Mouse (Mus musculus): ENCODE results near the gene Rad50. TPM values are rescaled to one million over a fixed set of nuclear protein-coding genes. Genes with fewer than 3 reads are reported as not detected.

Gene Rad50
- polyA plus RNA-seq, 1 experiment from 2014 or later: 15.6 TPM

DNA sequence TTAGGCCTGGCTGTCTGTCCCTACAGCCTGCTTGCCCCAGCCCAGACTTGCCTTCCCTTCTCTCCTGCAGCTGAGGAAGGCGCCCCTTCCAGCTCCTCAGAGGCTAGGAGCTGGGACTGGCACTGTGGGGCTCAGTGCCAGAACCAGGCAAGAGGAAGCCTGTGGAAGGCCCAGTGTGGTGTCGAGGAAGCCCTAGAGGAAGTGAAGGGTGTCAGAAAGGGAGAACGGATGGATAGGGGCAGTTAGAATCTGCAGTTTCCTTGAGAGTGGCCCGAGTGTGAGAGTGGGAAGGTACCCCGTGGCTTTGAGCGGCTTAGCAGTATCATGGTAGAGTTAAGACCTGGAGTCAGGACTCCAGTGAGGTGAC, 84.7 kb downstream of the Rad50 start:
- H3K4me2 ChIP-seq (replicated peaks; ENCODE audit: low read depth): no peak overlapping the region
- no peaks in the 10 kb centered on the region; the same call in 1 of the 2 replicates for H3K36me3 ChIP-seq (ENCODE audit: control insufficient read depth, insufficient read depth)
- WGBS: 72% methylated on average over 6 of the region's 6 CpGs
- H3K4me3 ChIP-seq (ENCODE audit: low read depth, low read length): no peak overlapping the region
- H3K27ac ChIP-seq (ENCODE audit: low read depth, low read length): no peak overlapping the region
- no peaks in the 10 kb centered on the region for H3K27me3 ChIP-seq (replicated peaks; ENCODE audit: control insufficient read depth, insufficient read depth, low read length)
- no peak overlapping the region for H3K9ac ChIP-seq (ENCODE audit: low read depth, low read length)
- no peaks in the 10 kb centered on the region for H3K4me1 ChIP-seq (replicated peaks; ENCODE audit: control insufficient read depth, insufficient read depth, low read length)
- no peak for ATAC-seq
- H3K9me3 ChIP-seq (ENCODE audit: control insufficient read depth): no peaks in the 10 kb centered on the region
- no peak for TF ChIP-seq CTCF (IDR thresholded peaks at IDR 0.05; ENCODE audit: low read depth)

GRCm38 (mm10) chr11:53621582-53622439, 85.3 kb downstream of the Rad50 start:
- H3K4me1 ChIP-seq (replicated peaks; ENCODE audit: control insufficient read depth, insufficient read depth, low read length): no peaks in the 10 kb centered on the region
- H3K9ac ChIP-seq (ENCODE audit: low read depth, low read length): no peak overlapping the region
- H3K27me3 ChIP-seq (replicated peaks; ENCODE audit: control insufficient read depth, insufficient read depth, low read length): no peaks in the 10 kb centered on the region
- no peaks in the 10 kb centered on the region for H3K9me3 ChIP-seq (ENCODE audit: control insufficient read depth)
- H3K4me3 ChIP-seq (ENCODE audit: low read depth, low read length): no peak overlapping the region
- no peak overlapping the region for H3K4me2 ChIP-seq (replicated peaks; ENCODE audit: low read depth)
- no peak for ATAC-seq
- H3K27ac ChIP-seq (ENCODE audit: low read depth, low read length): no peak overlapping the region
- no peaks in the 10 kb centered on the region for H3K36me3 ChIP-seq (ENCODE audit: control insufficient read depth, insufficient read depth)
- WGBS: 80% methylated on average over 11 of the region's 11 CpGs
- no peak for TF ChIP-seq CTCF (IDR thresholded peaks at IDR 0.05; ENCODE audit: low read depth)

- Histone ChIP-seq H3K36me3 (ENCODE audit: control insufficient read depth, insufficient read depth) (no peaks in the 10 kb centered on the region), H3K27me3 (replicated peaks; ENCODE audit: control insufficient read depth, insufficient read depth, low read length) (no peaks in the 10 kb centered on the region), H3K9ac (ENCODE audit: low read depth, low read length) (no peak overlapping the region), H3K4me2 (replicated peaks; ENCODE audit: low read depth) (no peak overlapping the region), H3K4me1 (replicated peaks; ENCODE audit: control insufficient read depth, insufficient read depth, low read length) (no peaks in the 10 kb centered on the region), H3K27ac (ENCODE audit: low read depth, low read length) (no peak overlapping the region), H3K4me3 (ENCODE audit: low read depth, low read length) (no peak overlapping the region), H3K9me3 (ENCODE audit: control insufficient read depth) (no peaks in the 10 kb centered on the region)
- 87% methylated on average over 4 of the region's 4 CpGs for WGBS
- no peak for ATAC-seq
- no peak for TF ChIP-seq CTCF (IDR thresholded peaks at IDR 0.05; ENCODE audit: low read depth)
Observed at GRCm38 (mm10) chr11:53620094-53620493, 87.0 kb downstream of the Rad50 start.

DNA sequence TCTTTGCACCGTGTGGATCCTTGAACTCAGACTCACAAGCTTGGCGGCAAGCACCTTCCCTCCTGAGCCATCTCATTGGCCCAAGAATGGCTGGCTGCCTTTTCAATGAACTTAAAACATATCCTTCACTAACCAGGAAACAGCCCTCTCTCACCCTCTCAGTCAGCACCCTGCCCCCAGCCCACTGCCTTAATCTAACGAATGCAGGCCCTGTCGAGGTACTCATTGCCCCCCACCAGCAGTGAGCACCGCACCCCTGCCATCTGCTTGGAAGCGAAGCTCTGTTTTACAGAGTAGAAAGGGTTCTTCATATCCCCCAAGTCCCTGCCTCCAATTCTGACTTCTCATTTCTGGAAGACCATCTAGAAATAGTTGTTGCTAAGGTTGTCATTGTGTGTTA, 87.7 kb downstream of the Rad50 start:
- no peak for TF ChIP-seq CTCF (IDR thresholded peaks at IDR 0.05; ENCODE audit: low read depth)
- H3K27me3 ChIP-seq (replicated peaks; ENCODE audit: control insufficient read depth, insufficient read depth, low read length): no peaks in the 10 kb centered on the region
- H3K4me1 ChIP-seq (replicated peaks; ENCODE audit: control insufficient read depth, insufficient read depth, low read length): no peaks in the 10 kb centered on the region
- H3K27ac ChIP-seq (ENCODE audit: low read depth, low read length): no peak overlapping the region
- no peaks in the 10 kb centered on the region for H3K36me3 ChIP-seq (ENCODE audit: control insufficient read depth, insufficient read depth)
- no peaks in the 10 kb centered on the region for H3K9me3 ChIP-seq (ENCODE audit: control insufficient read depth)
- H3K9ac ChIP-seq (ENCODE audit: low read depth, low read length): no peak overlapping the region
- WGBS: 69% methylated on average over 6 of the region's 6 CpGs
- no peak overlapping the region for H3K4me3 ChIP-seq (ENCODE audit: low read depth, low read length)
- H3K4me2 ChIP-seq (replicated peaks; ENCODE audit: low read depth): no peak overlapping the region
- no peak for ATAC-seq

DNA sequence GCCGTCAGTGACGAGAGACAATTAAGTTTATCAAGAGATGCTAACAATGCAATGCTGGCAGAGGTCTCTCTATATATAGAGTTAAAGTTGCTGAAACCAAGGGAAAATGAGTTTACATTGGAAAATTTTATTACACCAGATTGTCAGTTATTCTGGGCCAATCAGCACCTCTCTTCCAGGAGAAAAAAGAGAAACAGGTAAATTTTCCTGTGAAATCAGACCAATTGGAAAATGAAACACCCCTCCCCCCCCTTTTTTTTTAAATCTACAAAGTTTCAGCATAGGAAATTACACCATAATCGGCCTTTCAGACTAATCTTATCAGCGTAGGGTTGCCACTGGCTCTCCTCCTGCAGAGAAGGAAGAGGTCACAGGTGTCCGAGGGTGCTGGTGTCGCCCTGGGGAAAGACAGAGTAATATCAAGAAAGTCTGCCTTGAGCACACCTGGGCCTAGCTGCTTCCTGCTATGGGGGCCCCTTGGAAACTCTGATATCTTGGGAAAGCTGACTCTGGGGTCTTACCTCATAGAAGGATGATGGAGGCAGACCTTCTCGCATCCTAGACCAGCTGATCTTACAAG, 88.4 kb downstream of the Rad50 start, which contains the start of gene Il4:
Gene Il4 (minus strand): TSS at position 51 of the 580 bp plus-strand sequence.
- no peak within 1 kb of the TSS for H3K9ac ChIP-seq (ENCODE audit: low read depth, low read length)
- 56% methylated on average over 7 of the region's 7 CpGs for WGBS
- no peak within 1 kb of the TSS for H3K4me2 ChIP-seq (replicated peaks; ENCODE audit: low read depth)
- H3K36me3 ChIP-seq (ENCODE audit: control insufficient read depth, insufficient read depth): no peaks in the 10 kb centered on the region
- ATAC-seq: no peak
- no peaks in the 10 kb centered on the region for H3K4me1 ChIP-seq (replicated peaks; ENCODE audit: control insufficient read depth, insufficient read depth, low read length)
- H3K27me3 ChIP-seq (replicated peaks; ENCODE audit: control insufficient read depth, insufficient read depth, low read length): no peaks in the 10 kb centered on the region
- no peak for TF ChIP-seq CTCF (IDR thresholded peaks at IDR 0.05; ENCODE audit: low read depth)
- H3K4me3 ChIP-seq (ENCODE audit: low read depth, low read length): no peak within 1 kb of the TSS
- H3K9me3 ChIP-seq (ENCODE audit: control insufficient read depth): no peaks in the 10 kb centered on the region
- no peak within 1 kb of the TSS for H3K27ac ChIP-seq (ENCODE audit: low read depth, low read length)

DNA sequence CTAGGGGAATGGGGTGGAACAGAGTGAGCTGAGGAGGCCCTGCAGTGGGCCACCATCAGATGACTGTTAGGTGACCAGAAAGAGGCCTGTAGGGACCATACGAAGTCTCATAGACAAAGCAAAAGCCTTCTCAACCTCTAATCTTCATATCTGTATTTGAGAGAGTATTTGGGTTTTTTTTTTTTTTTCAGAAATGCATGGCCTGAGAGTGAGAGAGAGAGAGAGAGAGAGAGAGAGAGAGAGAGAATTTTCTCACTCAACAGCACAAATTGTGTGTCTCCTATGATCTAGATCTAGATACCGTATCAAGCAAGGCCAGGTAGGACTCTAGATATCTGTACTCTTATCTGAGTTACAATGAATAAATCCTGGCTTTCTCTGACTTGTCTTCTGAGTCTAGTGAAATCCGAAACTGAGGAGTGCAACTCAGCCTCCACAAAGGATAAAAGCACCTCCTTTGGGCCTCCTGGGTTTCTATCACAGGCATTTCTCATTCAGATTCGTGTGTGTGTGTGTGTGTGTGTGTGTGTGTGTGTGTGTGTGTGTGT, 89.5 kb downstream of the Rad50 start:
- H3K4me2 ChIP-seq (replicated peaks; ENCODE audit: low read depth): no peak overlapping the region
- H3K27ac ChIP-seq (ENCODE audit: low read depth, low read length): no peak overlapping the region
- ATAC-seq: no peak
- H3K4me1 ChIP-seq (replicated peaks; ENCODE audit: control insufficient read depth, insufficient read depth, low read length): no peaks in the 10 kb centered on the region
- H3K27me3 ChIP-seq (replicated peaks; ENCODE audit: control insufficient read depth, insufficient read depth, low read length): no peaks in the 10 kb centered on the region
- H3K4me3 ChIP-seq (ENCODE audit: low read depth, low read length): no peak overlapping the region
- H3K9me3 ChIP-seq (ENCODE audit: control insufficient read depth): no peaks in the 10 kb centered on the region
- TF ChIP-seq CTCF (IDR thresholded peaks at IDR 0.05; ENCODE audit: low read depth): no peak
- no peak overlapping the region for H3K9ac ChIP-seq (ENCODE audit: low read depth, low read length)
- 60% methylated on average over 4 of the region's 4 CpGs for WGBS
- no peaks in the 10 kb centered on the region for H3K36me3 ChIP-seq (ENCODE audit: control insufficient read depth, insufficient read depth)

All from intestine, postnatal 0 days (tissue).